Mouse (Mus musculus): ENCODE measurements around the gene Gm28048. TPM values are rescaled to one million over a fixed set of nuclear protein-coding genes. Genes with fewer than 3 reads are reported as not detected.

Gm28048 gene
- total RNA-seq, 2 experiments from 2014 or later: 3.2 to 3.6 TPM

- intact Hi-C loops (cut with DNase I; ENCODE audit: low total_unique reads): no loop called here
These were observed 130.5 kb downstream of the Gm28048 start for GRCm38 (mm10) chr11:22851416-22851815.

GRCm38 (mm10) chr11:22850077-22850476 is 131.8 kb downstream of the Gm28048 start:
- intact Hi-C loops (cut with DNase I; ENCODE audit: low total_unique reads): no loop called here
- DNase-seq: no peak

More at GRCm38 (mm10) chr11:22851416-22851815, 130.5 kb downstream of the Gm28048 start:
- DNase-seq: no peak

GRCm38 (mm10) chr11:22848649-22849195 is 133.2 kb downstream of the Gm28048 start:
- no peak for DNase-seq
- intact Hi-C loops (cut with DNase I; ENCODE audit: low total_unique reads): loop anchor here (10.0 kb wide), 1 partner anchor 204 kb away; no protein-coding TSS in a partner anchor

- DNase-seq: no peak
- intact Hi-C loops (cut with DNase I; ENCODE audit: low total_unique reads): loop anchor here (10.0 kb wide), 1 partner anchor 203 kb away; no protein-coding TSS in a partner anchor
These were observed 133.9 kb downstream of the Gm28048 start for GRCm38 (mm10) chr11:22847732-22848648.

- DNase-seq: no peak
- intact Hi-C loops (cut with DNase I; ENCODE audit: low total_unique reads): loop anchor here (10.0 kb wide), 1 partner anchor 202 kb away; no protein-coding TSS in a partner anchor
These were observed 134.7 kb downstream of the Gm28048 start for GRCm38 (mm10) chr11:22846960-22847731.

- DNase-seq: no peak
- intact Hi-C loops (cut with DNase I; ENCODE audit: low total_unique reads): loop anchor here (10.0 kb wide), 1 partner anchor 201 kb away; no protein-coding TSS in a partner anchor
These were observed 135.6 kb downstream of the Gm28048 start for GRCm38 (mm10) chr11:22846093-22846835.

GRCm38 (mm10) chr11:22844754-22845718 is 136.9 kb downstream of the Gm28048 start:
- intact Hi-C loops (cut with DNase I; ENCODE audit: low total_unique reads): loop anchor here (10.0 kb wide), 1 partner anchor 200 kb away; no protein-coding TSS in a partner anchor
- DNase-seq: no peak

GRCm38 (mm10) chr11:22839456-22839855 is 142.4 kb downstream of the Gm28048 start:
- intact Hi-C loops (cut with DNase I; ENCODE audit: low total_unique reads): no loop called here
- DNase-seq: no peak

GRCm38 (mm10) chr11:22838361-22838760 is 143.5 kb downstream of the Gm28048 start:
- DNase-seq: no peak
- intact Hi-C loops (cut with DNase I; ENCODE audit: low total_unique reads): no loop called here

GRCm38 (mm10) chr11:22836269-22836668 is 145.6 kb downstream of the Gm28048 start:
- DNase-seq: no peak
- intact Hi-C loops (cut with DNase I; ENCODE audit: low total_unique reads): no loop called here

GRCm38 (mm10) chr11:22832600-22832999 is 149.3 kb downstream of the Gm28048 start:
- no peak for DNase-seq
- intact Hi-C loops (cut with DNase I; ENCODE audit: low total_unique reads): no loop called here

GRCm38 (mm10) chr11:22831916-22832315 is 150.0 kb downstream of the Gm28048 start:
- no peak for DNase-seq
- intact Hi-C loops (cut with DNase I; ENCODE audit: low total_unique reads): no loop called here

- DNase-seq: no peak
- intact Hi-C loops (cut with DNase I; ENCODE audit: low total_unique reads): no loop called here
These were observed 151.2 kb downstream of the Gm28048 start for GRCm38 (mm10) chr11:22830684-22831083.

GRCm38 (mm10) chr11:22830179-22830611 is 151.7 kb downstream of the Gm28048 start:
- intact Hi-C loops (cut with DNase I; ENCODE audit: low total_unique reads): no loop called here
- DNase-seq: peak; percentile 31

- intact Hi-C loops (cut with DNase I; ENCODE audit: low total_unique reads): no loop called here
- DNase-seq: no peak
These were observed 152.8 kb downstream of the Gm28048 start for GRCm38 (mm10) chr11:22828988-22829632.

- intact Hi-C loops (cut with DNase I; ENCODE audit: low total_unique reads): no loop called here
- no peak for DNase-seq
These were observed 154.3 kb downstream of the Gm28048 start for GRCm38 (mm10) chr11:22827514-22828080.

- intact Hi-C loops (cut with DNase I; ENCODE audit: low total_unique reads): no loop called here
- no peak for DNase-seq
These were observed 155.2 kb downstream of the Gm28048 start for GRCm38 (mm10) chr11:22826665-22827064.

Measured in gastrocnemius, postnatal 14 days (tissue).